Mouse (Mus musculus) intestine, embryonic 14.5 days (tissue): ENCODE data around the gene Cxcl16. TPM values are rescaled to one million over a fixed set of nuclear protein-coding genes. Genes with fewer than 3 reads are reported as not detected.
"Not testable (repeated sequence)": the region's sequence is repeated elsewhere in the genome, so short reads cannot be mapped to it uniquely, and the experiment has no call there.

Source experiments
- ATAC-seq: fragments of 200-750 bp; cut with Nextera tagmentation; replicated peaks from 2 replicates; pipeline ENCODE4 v1.8.0; 2017; ENCODE audit warnings: low read depth, moderate number of reproducible peaks, moderate TSS enrichment, moderate library complexity; ENCODE audit not compliant: low FRiP score, low TSS enrichment
- DNase-seq: peaks from one replicate; pipeline ENCODE4 v3.0.0-alpha.2; 2018; ENCODE audit warnings: low spot score
- H3K27ac ChIP-seq: fragments of 300-500 bp; sonication (generic); 2 replicates; pipeline ENCODE4 v1.5.1; 2014; ENCODE audit warnings: low read depth, mild to moderate bottlenecking, control low read depth
- H3K27me3 ChIP-seq: fragments of 300-500 bp; sonication (generic); replicated peaks from 2 replicates; pipeline ENCODE4 v1.6.1; 2014; ENCODE audit warnings: low read length, control low read depth; ENCODE audit not compliant: control insufficient read depth, insufficient read depth
- H3K36me3 ChIP-seq: fragments of 300-500 bp; sonication (generic); 2 replicates; pipeline ENCODE4 v1.6.1; 2014; ENCODE audit warnings: low read length, control low read depth; ENCODE audit not compliant: control insufficient read depth, insufficient read depth
- H3K4me1 ChIP-seq: fragments of 300-500 bp; sonication (generic); replicated peaks from 2 replicates; pipeline ENCODE4 v1.6.1; 2014; ENCODE audit warnings: low read length, control low read depth, mixed read lengths; ENCODE audit not compliant: control insufficient read depth, insufficient read depth
- H3K4me2 ChIP-seq: fragments of 300-500 bp; sonication (generic); 2 replicates; pipeline ENCODE4 v1.6.1; 2014; ENCODE audit warnings: low read length
- H3K4me3 ChIP-seq: fragments of 300-500 bp; sonication (generic); 2 replicates; pipeline ENCODE4 v1.5.1; 2014; ENCODE audit warnings: low read depth, low read length, control low read depth, mixed read lengths
- H3K9ac ChIP-seq: fragments of 300-500 bp; sonication (generic); 2 replicates; pipeline ENCODE4 v1.6.1; 2014; ENCODE audit warnings: mild to moderate bottlenecking, low read length
- H3K9me3 ChIP-seq: fragments of 300-500 bp; sonication (generic); 2 replicates; pipeline ENCODE4 v1.6.1; 2016; ENCODE audit warnings: low read length, control low read depth; ENCODE audit not compliant: control insufficient read depth
- WGBS: fragments of 180-500 bp; shearing (Covaris S2); extraction: QIAGEN DNeasy Blood & Tissue Kit; methylation state at CpG from one replicate; pipeline ENCODE4 v1.1.7; 2014; 5-methylcytosine and 5-hydroxymethylcytosine counted together
- polyA plus RNA-seq: library from polyadenylated mRNA; unstranded; fragments of >200 nt; fragmentation: Nextera tagmentation; extraction: Ambion mirVana; gene quantifications from 2 replicates; pipeline ENCODE4 v1.2.1, GENCODE M21; 2014

Cxcl16 gene
- polyA plus RNA-seq, 1 experiment from 2014 or later, result 10.0 TPM

DNA sequence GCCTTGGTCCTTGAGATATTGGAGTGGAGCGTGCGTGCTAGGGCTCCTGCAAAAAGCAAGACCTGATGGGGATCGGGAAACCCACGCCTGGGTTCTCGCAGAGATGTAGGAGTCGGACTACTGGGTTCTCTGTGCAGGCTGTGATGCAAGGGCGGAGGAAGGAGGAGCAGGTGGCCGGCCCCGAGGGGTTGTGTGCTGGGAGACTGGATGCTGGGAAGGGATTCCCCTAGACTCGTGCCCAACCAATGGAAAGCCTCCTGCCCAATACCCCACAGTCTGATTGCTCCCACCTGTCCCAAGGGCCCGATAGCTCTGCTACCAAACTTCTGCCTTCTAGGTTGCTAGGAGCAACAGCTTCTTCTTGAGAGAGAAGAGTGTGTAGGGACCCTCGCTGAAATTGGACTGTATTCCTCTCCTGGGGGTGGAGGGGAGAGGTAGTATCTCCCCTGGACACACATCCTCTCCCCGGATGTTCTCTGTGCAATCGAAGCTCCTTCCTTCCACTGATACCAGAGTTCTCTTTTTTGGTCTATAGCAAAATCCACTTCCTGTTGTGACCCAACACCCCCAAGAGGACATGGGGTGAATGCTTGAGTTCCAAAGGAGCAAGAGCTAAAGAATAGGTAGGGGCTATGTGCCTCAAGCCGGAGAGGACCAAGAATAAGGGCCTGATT is 26.8 kb downstream of the Cxcl16 start:
- Histone ChIP-seq H3K9ac (peak overlapping the region; percentile 78), H3K36me3 (peaks cover 23% of the 10 kb centered on the region), H3K4me2 (peak overlapping the region; percentile 79), H3K4me3 (peak overlapping the region; percentile 72), H3K4me1 (peaks cover 4% of the 10 kb centered on the region), H3K27me3 (no peaks in the 10 kb centered on the region), H3K9me3 (no peaks in the 10 kb centered on the region), H3K27ac (peak overlapping the region; percentile 74; the same call in 1 of the 2 replicates)
- no peak for DNase-seq
- WGBS, result 8% methylated on average over 15 of the region's 15 CpGs
- peak; percentile 41 for ATAC-seq

DNA sequence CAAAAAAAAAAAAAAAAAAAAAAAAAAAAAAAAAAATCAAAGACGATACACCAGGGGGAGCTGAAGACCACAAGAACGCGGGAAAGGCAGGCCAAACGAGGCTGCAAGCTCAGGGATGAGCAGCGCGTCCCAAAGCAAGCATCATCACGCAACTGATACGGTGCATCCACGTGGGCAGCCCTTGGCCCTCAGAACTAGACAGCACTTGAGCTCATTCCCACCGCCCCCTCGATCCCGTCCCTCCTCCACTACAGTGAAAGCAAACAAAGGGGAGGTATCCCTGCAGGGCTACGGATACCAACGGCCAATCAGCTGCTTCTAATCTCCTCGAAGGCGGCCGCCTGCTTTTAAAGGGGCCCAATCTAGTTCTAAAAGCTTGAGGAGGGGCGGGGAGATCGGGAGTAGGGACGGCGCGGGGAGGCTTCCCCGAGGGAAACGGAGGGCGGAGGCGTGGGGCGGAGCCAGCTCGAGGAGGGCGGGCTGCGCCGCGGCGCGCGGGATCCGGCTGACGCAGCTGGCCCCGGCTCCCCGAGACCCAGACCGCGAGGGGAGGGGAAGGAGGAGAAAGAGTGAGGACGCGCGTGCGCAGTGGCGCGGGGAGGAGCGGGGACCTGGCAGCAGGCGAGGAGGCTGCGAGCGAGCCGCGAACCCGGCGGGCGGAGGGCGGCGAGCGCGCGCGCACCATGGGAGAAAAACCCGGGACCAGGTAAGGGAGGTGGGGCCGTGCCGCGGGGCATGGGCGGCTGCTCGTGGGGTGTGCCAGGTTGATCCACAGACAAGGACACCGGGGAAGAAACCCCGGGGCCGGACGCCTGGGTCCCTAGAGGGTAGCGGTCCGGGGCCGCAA is 27.5 kb downstream of the Cxcl16 start, which contains the start of gene Arrb2:
Arrb2 (plus strand) TSS at position 588 of the 847 bp plus-strand sequence.
- under 1% methylated on average over 66 of the region's 75 CpGs for WGBS

DNA sequence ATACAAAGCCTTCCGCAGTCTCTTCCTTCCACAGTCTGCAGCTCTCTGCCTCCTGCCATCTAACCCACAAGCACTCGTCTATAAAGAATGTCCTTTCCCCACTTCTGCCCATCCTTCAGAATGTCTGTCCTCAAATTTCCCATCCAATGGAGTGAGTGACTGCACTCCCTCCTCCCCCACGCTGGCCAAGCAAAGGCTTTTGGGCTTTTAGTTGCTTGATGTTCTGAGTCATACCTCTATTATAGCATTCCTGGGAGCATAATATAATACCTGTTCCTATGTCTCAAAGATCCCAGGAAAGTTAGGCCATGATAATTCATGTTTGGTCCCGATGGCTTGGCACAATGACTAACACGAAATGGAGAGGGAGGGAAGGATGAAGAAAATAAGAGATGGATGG is 28.2 kb downstream of the Cxcl16 start:
- Histone ChIP-seq H3K27ac (peak overlapping the region; percentile 74), H3K4me3 (peak overlapping the region; percentile 72), H3K36me3 (peaks cover 9% of the 10 kb centered on the region), H3K9me3 (no peaks in the 10 kb centered on the region), H3K4me2 (peak overlapping the region; percentile 79), H3K27me3 (no peaks in the 10 kb centered on the region), H3K9ac (peak overlapping the region; percentile 78; the same call in 1 of the 2 replicates), H3K4me1 (peaks cover 4% of the 10 kb centered on the region)
- peak; percentile 55 for DNase-seq
- 35% methylated on average over 5 of the region's 5 CpGs for WGBS
- no peak for ATAC-seq

More for the DNA sequence above, 27.5 kb downstream of the Cxcl16 start, which contains the start of gene Arrb2:
- H3K4me3 ChIP-seq, result peak within 1 kb of the TSS; percentile 72
- DNase-seq, result peak; percentile 98
- H3K27me3 ChIP-seq, result no peaks in the 10 kb centered on the region
- no peaks in the 10 kb centered on the region for H3K9me3 ChIP-seq
- peak within 1 kb of the TSS; percentile 79 for H3K4me2 ChIP-seq
- peaks cover 4% of the 10 kb centered on the region for H3K4me1 ChIP-seq
- peak within 1 kb of the TSS; percentile 78 for H3K9ac ChIP-seq
- ATAC-seq, result peak; percentile 94
- H3K27ac ChIP-seq, result peak within 1 kb of the TSS; percentile 74
- H3K36me3 ChIP-seq, result peaks cover 16% of the 10 kb centered on the region

DNA sequence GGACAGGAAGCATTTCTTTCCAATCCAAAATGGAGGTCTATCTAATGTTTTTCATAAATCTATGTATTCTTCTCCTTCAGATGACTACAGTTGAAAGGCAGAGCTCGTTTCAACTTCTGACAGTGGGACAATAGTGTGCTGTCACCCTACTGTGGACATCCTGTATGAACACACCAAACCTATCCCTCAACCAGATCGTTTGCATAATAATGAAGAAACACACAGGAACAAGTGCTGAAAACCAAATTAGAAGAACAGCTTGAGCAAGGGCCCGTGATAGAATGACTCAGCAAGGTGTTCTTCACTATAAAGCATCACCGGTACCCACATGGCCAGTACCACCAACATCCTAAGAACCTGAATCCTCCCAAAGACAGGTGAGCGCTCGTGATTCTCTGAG is 33.2 kb downstream of the Cxcl16 start:
- WGBS, result 69% methylated on average over 6 of the region's 6 CpGs

DNA sequence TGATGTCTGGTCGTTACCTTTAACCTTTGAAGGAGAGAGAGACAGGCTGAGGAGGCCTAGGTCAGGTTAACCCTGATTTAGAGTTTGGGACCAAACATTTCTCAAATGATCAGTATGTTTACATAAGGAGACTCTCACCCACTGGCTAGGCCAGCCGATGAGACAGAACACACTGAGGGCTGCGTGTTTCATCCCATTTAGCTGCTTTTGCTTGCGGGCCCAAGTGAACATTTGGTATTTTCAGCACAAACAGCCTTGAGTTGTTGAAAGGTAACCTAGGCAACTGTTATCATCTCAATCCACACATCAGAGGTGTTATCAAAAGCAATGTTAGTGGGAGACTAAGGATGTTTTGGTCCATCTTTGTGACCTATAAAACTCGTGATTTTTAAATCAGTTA is 40.3 kb downstream of the Cxcl16 start:
- Histone ChIP-seq H3K9me3 (no peaks in the 10 kb centered on the region), H3K4me3 (no peak overlapping the region), H3K27me3 (no peaks in the 10 kb centered on the region), H3K4me2 (no peak overlapping the region), H3K27ac (no peak overlapping the region), H3K4me1 (no peaks in the 10 kb centered on the region), H3K36me3 (no peaks in the 10 kb centered on the region), H3K9ac (no peak overlapping the region)
- DNase-seq, result no peak
- 26% methylated on average over 5 of the region's 5 CpGs for WGBS
- no peak for ATAC-seq

More for the DNA sequence above, 33.2 kb downstream of the Cxcl16 start:
- not testable (repeated sequence) for DNase-seq, ATAC-seq, H3K4me3 ChIP-seq, H3K4me2 ChIP-seq, H3K27me3 ChIP-seq, H3K36me3 ChIP-seq, H3K9ac ChIP-seq, H3K4me1 ChIP-seq, H3K27ac ChIP-seq, H3K9me3 ChIP-seq

DNA sequence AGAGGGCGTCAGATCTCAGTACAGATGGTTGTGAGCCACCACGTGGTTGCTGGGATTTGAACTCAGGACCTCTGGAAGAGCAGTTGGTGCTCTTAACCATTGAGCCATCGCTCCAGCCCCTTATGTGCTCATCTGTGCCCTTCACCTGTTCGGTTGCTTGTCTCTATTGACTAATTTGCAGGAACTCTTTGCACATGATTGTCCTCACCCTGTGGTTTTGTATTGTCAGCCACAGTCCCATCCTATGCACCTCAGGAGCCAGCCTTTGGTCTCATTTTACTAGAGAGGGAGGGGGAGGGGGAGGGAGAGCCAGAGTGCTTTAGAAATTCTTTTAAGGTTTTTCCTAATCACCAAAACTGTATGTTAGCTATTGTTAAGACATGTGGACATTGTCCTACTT is 41.6 kb downstream of the Cxcl16 start:
- DNase-seq (no peak), ATAC-seq (no peak)
- no peaks in the 10 kb centered on the region for H3K9me3 ChIP-seq
- H3K4me3 ChIP-seq, result no peak overlapping the region
- 64% methylated on average over 4 of the region's 4 CpGs for WGBS
- no peak overlapping the region for H3K27ac ChIP-seq
- H3K4me2 ChIP-seq, result no peak overlapping the region
- no peaks in the 10 kb centered on the region for H3K36me3 ChIP-seq
- H3K4me1 ChIP-seq, result no peaks in the 10 kb centered on the region
- H3K9ac ChIP-seq, result no peak overlapping the region
- H3K27me3 ChIP-seq, result no peaks in the 10 kb centered on the region

DNA sequence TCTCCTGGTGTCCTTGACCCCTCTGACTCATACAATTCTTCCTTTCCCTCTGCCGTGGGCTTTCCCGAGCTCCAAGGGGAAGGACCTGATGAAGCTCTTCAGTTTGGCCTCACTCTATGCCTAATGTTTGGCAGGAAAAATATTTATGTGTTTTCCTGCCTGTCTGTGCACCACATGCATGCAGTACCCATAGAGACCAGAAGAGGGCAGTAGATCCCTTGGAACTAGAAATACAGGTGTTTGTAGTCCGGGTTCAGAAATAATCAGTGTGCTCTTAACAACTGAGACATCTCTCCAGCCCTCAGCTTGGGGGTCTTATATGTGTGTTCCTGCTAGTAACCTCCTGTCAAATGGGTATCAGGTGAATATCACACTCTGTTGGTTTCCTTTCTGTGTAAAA is 45.8 kb downstream of the Cxcl16 start:
- H3K27me3 ChIP-seq, result no peaks in the 10 kb centered on the region
- H3K9ac ChIP-seq, result no peak overlapping the region
- DNase-seq (peak; percentile 95), ATAC-seq (no peak)
- peaks cover 2% of the 10 kb centered on the region for H3K4me1 ChIP-seq
- H3K4me3 ChIP-seq, result no peak overlapping the region
- H3K9me3 ChIP-seq, result no peaks in the 10 kb centered on the region
- WGBS, result 6% methylated on average over 3 of the region's 3 CpGs
- H3K27ac ChIP-seq, result no peak overlapping the region
- no peaks in the 10 kb centered on the region for H3K36me3 ChIP-seq
- H3K4me2 ChIP-seq, result no peak overlapping the region

DNA sequence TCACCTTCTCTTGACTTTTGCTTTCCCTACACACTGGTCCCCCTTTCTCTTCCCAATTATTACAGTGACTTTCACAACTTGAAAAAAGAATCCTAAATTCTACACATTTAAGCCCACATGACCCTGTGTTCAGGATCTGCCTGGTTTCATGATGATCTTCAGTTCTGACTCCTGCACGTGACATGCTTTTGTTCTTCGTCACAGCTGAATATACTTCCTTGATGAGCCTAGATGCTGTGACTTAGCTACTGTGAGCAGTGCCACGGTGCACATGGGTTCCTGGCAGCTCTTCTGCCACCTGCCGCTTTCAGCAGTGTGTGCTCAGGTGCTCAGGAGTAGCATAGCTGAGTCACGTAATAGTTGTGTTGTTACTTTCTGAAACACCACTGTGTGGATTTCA is 47.2 kb downstream of the Cxcl16 start:
- peaks cover 13% of the 10 kb centered on the region for H3K4me1 ChIP-seq
- 77% methylated on average over 5 of the region's 5 CpGs for WGBS
- H3K27ac ChIP-seq, result no peak overlapping the region
- peaks cover 3% of the 10 kb centered on the region; the same call in 1 of the 2 replicates for H3K36me3 ChIP-seq
- no peak overlapping the region for H3K4me2 ChIP-seq
- H3K9me3 ChIP-seq, result no peaks in the 10 kb centered on the region
- H3K9ac ChIP-seq, result no peak overlapping the region
- H3K27me3 ChIP-seq, result no peaks in the 10 kb centered on the region
- ATAC-seq (no peak), DNase-seq (no peak)
- no peak overlapping the region for H3K4me3 ChIP-seq
